27 mouse cellular contexts compared by ENCODE assay signal in genomic region chr14:73131856-73132410, GRCm38 (mm10). TPM values are rescaled to one million over a fixed set of nuclear protein-coding genes. Genes with fewer than 3 reads are reported as not detected.
A peak's percentile ranks its signal among the peaks of the same experiment; 100 is the strongest.
DNase-seq lines count a peak whose midpoint lies in the region; ATAC-seq and TF ChIP-seq lines count a peak whose summit lies in the region.
"Had no signal": no experiment of that assay in that cellular context is flagged by ENCODE, and none has a peak within 500 bp of the region (broad histone marks: within the 10 kb centered on the region; RNA-seq: fewer than 3 reads in every experiment).

No protein-coding gene starts in this region.

- no peaks in the 10 kb centered on the region for H3K79me2 ChIP-seq in liver, adult 2 months (ENCODE audit: control insufficient read depth, insufficient read depth, low read length)

- no peak for TF ChIP-seq CTCF in liver, adult 2 months (IDR thresholded peaks at IDR 0.05; ENCODE audit: low read depth, low read length)
- no peak for TF ChIP-seq CTCF in stomach, postnatal 0 days (IDR thresholded peaks at IDR 0.05; ENCODE audit: low read depth)

- peak overlapping the region; percentile 36 for H3K4me3 ChIP-seq in liver, adult 2 months (ENCODE audit: insufficient read depth, low read depth, low read length)
- H3K4me3 ChIP-seq in stomach, embryonic 16.5 days (replicated peaks; ENCODE audit: low read length), result no peak overlapping the region
- H3K4me3 ChIP-seq in stomach, postnatal 0 days (ENCODE audit: low read depth, low read length), result no peak overlapping the region
- H3K4me3 ChIP-seq: forebrain, embryonic 13.5 days; heart, embryonic 12.5 days; limb, embryonic 12.5 days; liver, embryonic 13.5 days; megakaryocyte, embryonic 14.5 days; midbrain, embryonic 12.5 days; myocyte; neural tube, embryonic 12.5 days had no signal

- no peaks in the 10 kb centered on the region for H3K36me3 ChIP-seq in liver, adult 2 months (ENCODE audit: control insufficient read depth, insufficient read depth, low read length)
- H3K36me3 ChIP-seq in stomach, embryonic 16.5 days (ENCODE audit: control insufficient read depth, insufficient read depth, low read length), result no peaks in the 10 kb centered on the region
- no peaks in the 10 kb centered on the region for H3K36me3 ChIP-seq in stomach, postnatal 0 days (ENCODE audit: control insufficient read depth, insufficient read depth, low read length)
- H3K36me3 ChIP-seq: heart, embryonic 12.5 days; limb, embryonic 12.5 days; liver, embryonic 13.5 days; midbrain, embryonic 12.5 days; neural tube, embryonic 12.5 days had no signal

- TF ChIP-seq POLR2A in liver, adult 2 months (IDR thresholded peaks at IDR 0.05; ENCODE audit: extremely low read depth, insufficient read depth, low read length), result no peak

- no peaks in the 10 kb centered on the region for H3K9me3 ChIP-seq in stomach, embryonic 16.5 days (replicated peaks; ENCODE audit: control insufficient read depth, low read length)
- no peaks in the 10 kb centered on the region for H3K9me3 ChIP-seq in stomach, postnatal 0 days (ENCODE audit: control insufficient read depth, low read length)
- H3K9me3 ChIP-seq: forebrain, embryonic 13.5 days; heart, embryonic 12.5 days; limb, embryonic 12.5 days; liver, embryonic 13.5 days; megakaryocyte, embryonic 14.5 days; midbrain, embryonic 12.5 days; neural tube, embryonic 12.5 days had no signal

- no peak overlapping the region for H3K4me2 ChIP-seq in stomach, embryonic 16.5 days (ENCODE audit: low read depth, low read length)
- H3K4me2 ChIP-seq in stomach, postnatal 0 days (replicated peaks; ENCODE audit: low read depth), result no peak overlapping the region
- H3K4me2 ChIP-seq: forebrain, embryonic 13.5 days; heart, embryonic 12.5 days; hindbrain, embryonic 14.5 days; limb, embryonic 12.5 days; liver, embryonic 13.5 days; midbrain, embryonic 12.5 days; neural tube, embryonic 12.5 days had no signal

- 24% methylated on average over 16 of the region's 16 CpGs for WGBS in liver, adult 2 months
- WGBS in stomach, embryonic 16.5 days, result 69% methylated on average over 16 of the region's 16 CpGs
- 75% methylated on average over 16 of the region's 16 CpGs for WGBS in stomach, postnatal 0 days

- peaks cover 22% of the 10 kb centered on the region for H3K4me1 ChIP-seq in liver, adult 2 months (ENCODE audit: control insufficient read depth, insufficient read depth, low read length)
- H3K4me1 ChIP-seq in stomach, embryonic 16.5 days (ENCODE audit: control insufficient read depth, insufficient read depth, low read length), result no peaks in the 10 kb centered on the region
- H3K4me1 ChIP-seq in stomach, postnatal 0 days (replicated peaks; ENCODE audit: control insufficient read depth, insufficient read depth), result no peaks in the 10 kb centered on the region
- H3K4me1 ChIP-seq: forebrain, embryonic 13.5 days; heart, embryonic 12.5 days; limb, embryonic 12.5 days; midbrain, embryonic 12.5 days; neural tube, embryonic 12.5 days had no signal

- H3K27me3 ChIP-seq in liver, adult 2 months (ENCODE audit: control insufficient read depth, insufficient read depth, low read length), result no peaks in the 10 kb centered on the region
- H3K27me3 ChIP-seq in stomach, embryonic 16.5 days (ENCODE audit: control insufficient read depth, insufficient read depth, low read length), result no peaks in the 10 kb centered on the region
- H3K27me3 ChIP-seq in stomach, postnatal 0 days (ENCODE audit: control insufficient read depth, insufficient read depth, low read length), result no peaks in the 10 kb centered on the region
- H3K27me3 ChIP-seq: forebrain, embryonic 13.5 days; heart, embryonic 12.5 days; limb, embryonic 12.5 days; liver, embryonic 13.5 days; megakaryocyte, embryonic 14.5 days; midbrain, embryonic 12.5 days; neural tube, embryonic 12.5 days had no signal

- H3K27ac ChIP-seq in liver, adult 2 months (replicated peaks; ENCODE audit: insufficient read depth, low read depth, low read length), result peak overlapping the region; percentile 100
- no peak overlapping the region for H3K27ac ChIP-seq in stomach, embryonic 16.5 days (ENCODE audit: low read length)
- H3K27ac ChIP-seq in stomach, postnatal 0 days (replicated peaks), result no peak overlapping the region
- H3K27ac ChIP-seq: forebrain, embryonic 13.5 days; hindbrain, embryonic 14.5 days; limb, embryonic 12.5 days; liver, embryonic 13.5 days; midbrain, embryonic 12.5 days; neural tube, embryonic 12.5 days had no signal

- H3K9ac ChIP-seq in liver, adult 2 months (ENCODE audit: low read depth, low read length), result peak overlapping the region; percentile 82
- H3K9ac ChIP-seq in stomach, embryonic 16.5 days (ENCODE audit: low read length), result peak overlapping the region; percentile 25; the same call in 1 of the 2 replicates
- H3K9ac ChIP-seq in stomach, postnatal 0 days (ENCODE audit: low read length), result no peak overlapping the region
- H3K9ac ChIP-seq: forebrain, embryonic 13.5 days; heart, embryonic 12.5 days; hindbrain, embryonic 14.5 days; limb, embryonic 12.5 days; liver, embryonic 13.5 days; midbrain, embryonic 12.5 days; neural tube, embryonic 12.5 days had no signal

- peak; percentile 96 for DNase-seq in liver, adult 2 months (ENCODE audit: extremely low read depth, low read depth, low spot score)
- DNase-seq in liver, result no peak
- DNase-seq in stomach, postnatal 0 days (ENCODE audit: low spot score), result no peak
- peak; percentile 37 for DNase-seq in lung, postnatal 10 days
- DNase-seq in urinary bladder, adult 2 months (ENCODE audit: low spot score), result no peak
- no peak for DNase-seq in kidney, postnatal 25 days
- DNase-seq: adrenal gland, postnatal 10 days; B cell, adult 2 months; cerebellum, adult 11 months; cerebellum, adult 9-10 months; cerebellum, postnatal 36 days; gastrocnemius, postnatal 10 days; kidney, adult 9 months; kidney, postnatal 10 days; liver, embryonic 13.5 days; right cerebral cortex, adult 18-20 months had no signal

- ATAC-seq in stomach, embryonic 16.5 days (ENCODE audit: insufficient read depth, low FRiP score), result no peak
- no peak for ATAC-seq in stomach, postnatal 0 days (ENCODE audit: low FRiP score, low TSS enrichment)
- ATAC-seq: activated CD4-positive, CD25-positive, alpha-beta regulatory T cell, adult 4 months; forebrain, embryonic 13.5 days; inflammation-experienced regulatory T-cells, adult 6 months had no signal

- TF ChIP-seq EP300 in stomach, postnatal 0 days (optimal IDR thresholded peaks at IDR 0.05), result no peak

RNA-seq across cellular contexts. Expression of gene Rcbtb2, which starts 9.1 kb away (rescaled TPM):
- 30.3 and 32.6 TPM in 2 replicates for total RNA-seq in liver, adult 2 months (2014; rRNA removed)
- polyA plus RNA-seq in liver, adult 2 months (2012; rRNA removed), result 26.0 and 28.0 TPM in 2 replicates
- polyA plus RNA-seq in stomach, embryonic 16.5 days (2015; fragmentation: Nextera tagmentation; extraction: Ambion mirVana), result 69.4 and 75.9 TPM in 2 replicates
- 42.7 and 44.0 TPM in 2 replicates for polyA plus RNA-seq in stomach, postnatal 0 days (2015; fragmentation: Nextera tagmentation; extraction: Ambion mirVana)
- polyA plus RNA-seq in urinary bladder, adult 2 months (2012; rRNA removed), result 41.3 and 47.1 TPM in 2 replicates

Comparison
In these comparisons a context has a peak if more than half of its experiments do, and no peak if none do; other contexts are left out.
1. DNase-seq: peak in liver, adult 2 months (single experiment) and lung, postnatal 10 days (single experiment); none in liver (single experiment), stomach, postnatal 0 days (single experiment), urinary bladder, adult 2 months (single experiment) and kidney, postnatal 25 days (0 of 2).